Mouse (Mus musculus) embryo, embryonic 10 days (tissue): Measurements from ENCODE around the gene Rtkn2.

Source experiments
- DNase-seq: peaks from one replicate; pipeline ENCODE4 v3.0.0-alpha.2; 2015; ENCODE audit warnings: low spot score

Rtkn2 gene

GRCm38 (mm10) chr10:67996171-67996570 lies 16.8 kb downstream of the Rtkn2 start:
- peak; percentile 44 for DNase-seq

- DNase-seq, result peak; percentile 90
Observed at GRCm38 (mm10) chr10:67998116-67998635, 18.8 kb downstream of the Rtkn2 start.

GRCm38 (mm10) chr10:67999170-67999569 lies 19.8 kb downstream of the Rtkn2 start:
- no peak for DNase-seq

GRCm38 (mm10) chr10:68001456-68001855 lies 22.1 kb downstream of the Rtkn2 start:
- DNase-seq, result no peak

- DNase-seq, result no peak
Observed at GRCm38 (mm10) chr10:68003651-68004422, 24.5 kb downstream of the Rtkn2 start.

- no peak for DNase-seq
Observed at GRCm38 (mm10) chr10:68005404-68005803, 26.0 kb downstream of the Rtkn2 start.

- no peak for DNase-seq
Observed at GRCm38 (mm10) chr10:68006491-68006890, 27.1 kb downstream of the Rtkn2 start.

GRCm38 (mm10) chr10:68007103-68007502 lies 27.7 kb downstream of the Rtkn2 start:
- no peak for DNase-seq

- no peak for DNase-seq
Observed at GRCm38 (mm10) chr10:68008198-68008955, 29.0 kb downstream of the Rtkn2 start.

- no peak for DNase-seq
Observed at GRCm38 (mm10) chr10:68009301-68009700, 29.9 kb downstream of the Rtkn2 start.

- DNase-seq, result no peak
Observed at GRCm38 (mm10) chr10:68009867-68010266, 30.5 kb downstream of the Rtkn2 start.

GRCm38 (mm10) chr10:68013137-68013536 lies 33.8 kb downstream of the Rtkn2 start:
- peak; percentile 43 for DNase-seq

- no peak for DNase-seq
Observed at GRCm38 (mm10) chr10:68020755-68021154, 41.4 kb downstream of the Rtkn2 start.

GRCm38 (mm10) chr10:68025660-68026059 lies 46.3 kb downstream of the Rtkn2 start:
- no peak for DNase-seq

GRCm38 (mm10) chr10:68028327-68029080 lies 49.1 kb downstream of the Rtkn2 start:
- DNase-seq, result peak; percentile 77

- peak; percentile 33 for DNase-seq
Observed at GRCm38 (mm10) chr10:68029081-68029626, 49.8 kb downstream of the Rtkn2 start.

- DNase-seq, result no peak
Observed at GRCm38 (mm10) chr10:68030027-68030426, 50.7 kb downstream of the Rtkn2 start.

GRCm38 (mm10) chr10:68035707-68036367 lies 56.5 kb downstream of the Rtkn2 start:
- no peak for DNase-seq

- no peak for DNase-seq
Observed at GRCm38 (mm10) chr10:68036368-68036980, 57.1 kb downstream of the Rtkn2 start.

- no peak for DNase-seq
Observed at GRCm38 (mm10) chr10:68038997-68039624, 59.7 kb downstream of the Rtkn2 start.
